Mouse (Mus musculus) spleen, postnatal 14 days (tissue): ENCODE measurements at regions not wholly inside any gene's neighbourhood (a gene's known extent, or its start where the extent isn't known, plus 50 kb on each side); places are given as distances from the start of the nearest gene placed in this dataset.

Experiments
- DNase-seq, 2 experiments: peaks; one replicate each; pipeline ENCODE4 v3.0.0; 2021 to 2022; ENCODE audit warnings: low spot score in 2 of 2

GRCm38 (mm10) chr15:67743332-67743731 lies 1242.6 kb upstream of the Lrrc6 start:
- no peak for DNase-seq

- DNase-seq, result no peak
Observed at GRCm38 (mm10) chr15:67732988-67733387, 1232.3 kb upstream of the Lrrc6 start.

GRCm38 (mm10) chr15:67729492-67729891 lies 1228.8 kb upstream of the Lrrc6 start:
- no peak for DNase-seq

GRCm38 (mm10) chr15:67725239-67725638 lies 1224.5 kb upstream of the Lrrc6 start:
- no peak for DNase-seq

- no peak for DNase-seq
Observed at GRCm38 (mm10) chr15:67714203-67714602, 1213.5 kb upstream of the Lrrc6 start.

- no peak for DNase-seq
Observed at GRCm38 (mm10) chr15:67686140-67686539, 1185.4 kb upstream of the Lrrc6 start.

GRCm38 (mm10) chr15:67673276-67673675 lies 1172.6 kb upstream of the Lrrc6 start:
- DNase-seq, result no peak

GRCm38 (mm10) chr15:67636155-67636554 lies 1135.4 kb upstream of the Lrrc6 start:
- no peak for DNase-seq

GRCm38 (mm10) chr15:67626704-67627287 lies 1126.1 kb upstream of the Lrrc6 start:
- DNase-seq, result no peak

GRCm38 (mm10) chr15:67611896-67612295 lies 1111.2 kb upstream of the Lrrc6 start:
- no peak for DNase-seq

GRCm38 (mm10) chr15:67598426-67598825 lies 1097.7 kb upstream of the Lrrc6 start:
- no peak for DNase-seq

GRCm38 (mm10) chr15:67576581-67576980 lies 1075.9 kb upstream of the Lrrc6 start:
- DNase-seq, result no peak

- DNase-seq, result no peak
Observed at GRCm38 (mm10) chr15:67571614-67572013, 1070.9 kb upstream of the Lrrc6 start.

GRCm38 (mm10) chr15:67557304-67557703 lies 1056.6 kb upstream of the Lrrc6 start:
- DNase-seq, result no peak

- DNase-seq, result no peak
Observed at GRCm38 (mm10) chr15:67551911-67552310, 1051.2 kb upstream of the Lrrc6 start.

GRCm38 (mm10) chr15:67546896-67547400 lies 1046.2 kb upstream of the Lrrc6 start:
- DNase-seq, result no peak

GRCm38 (mm10) chr15:67545745-67546144 lies 1045.0 kb upstream of the Lrrc6 start:
- DNase-seq, result no peak

- DNase-seq, result no peak
Observed at GRCm38 (mm10) chr15:67513722-67514121, 1013.0 kb upstream of the Lrrc6 start.

- no peak for DNase-seq
Observed at GRCm38 (mm10) chr15:67495001-67495658, 994.4 kb upstream of the Lrrc6 start.

- DNase-seq, result no peak
Observed at GRCm38 (mm10) chr15:67481733-67482132, 981.0 kb upstream of the Lrrc6 start.

GRCm38 (mm10) chr15:67474325-67474724 lies 973.6 kb upstream of the Lrrc6 start:
- no peak for DNase-seq

- no peak for DNase-seq
Observed at GRCm38 (mm10) chr15:67472979-67473378, 972.3 kb upstream of the Lrrc6 start.

GRCm38 (mm10) chr15:67471283-67471682 lies 970.6 kb upstream of the Lrrc6 start:
- DNase-seq, result no peak
